Mouse (Mus musculus): ENCODE data around the gene Isg20. TPM values are rescaled to one million over a fixed set of nuclear protein-coding genes. Genes with fewer than 3 reads are reported as not detected.
A peak's percentile ranks its signal among the peaks of the same experiment; 100 is the strongest.

Isg20 gene
- total and polyA plus RNA-seq, 3 experiments = 63.1 to 240 (median 105) TPM

DNA sequence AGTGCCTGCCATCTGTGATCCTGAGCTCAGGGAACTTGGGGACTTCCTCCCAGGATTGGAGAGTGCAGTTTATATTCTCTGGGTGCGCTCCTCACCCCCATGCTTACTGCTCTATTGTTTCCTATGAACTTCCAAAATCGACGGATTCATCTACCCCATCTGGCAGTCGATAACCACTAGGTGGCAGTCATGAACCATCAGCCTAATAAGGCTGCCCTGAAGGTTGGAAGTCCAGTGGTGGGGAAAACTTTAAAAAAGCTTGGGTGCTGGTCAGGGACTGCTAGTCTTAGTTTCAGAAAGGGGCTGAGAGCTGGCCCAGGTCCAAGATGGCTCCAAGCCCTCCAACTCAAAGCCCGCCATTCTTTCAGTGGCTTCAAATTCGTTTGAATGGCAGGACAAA, 11.1 kb downstream of the Isg20 start:
- Histone ChIP-seq H3K36me3 (ENCODE audit: control insufficient read depth in 1 of 2, insufficient read depth in 2 of 2, low read length in 2 of 2) (peaks cover 0 to 2% of the 10 kb centered on the region in 2 experiments; a peak in 2 of 4 replicates), H3K27ac (ENCODE audit: control insufficient read depth, low read depth, low read length) (no peak overlapping the region), H3K4me1 (ENCODE audit: control insufficient read depth in 1 of 2, insufficient read depth in 2 of 2, low read length in 2 of 2) (peaks cover 0 to 6% of the 10 kb centered on the region in 2 experiments; a peak in 2 of 4 replicates), H3K27me3 (ENCODE audit: control insufficient read depth in 1 of 2, insufficient read depth in 2 of 2, low read length in 2 of 2) (no peaks in the 10 kb centered on the region), H3K9me3 (replicated peaks; ENCODE audit: insufficient read depth, low read length) (no peaks in the 10 kb centered on the region), H3K79me2 (ENCODE audit: control insufficient read depth, insufficient read depth, low read length, poor library complexity) (no peaks in the 10 kb centered on the region), H3K4me3 (ENCODE audit: control insufficient read depth in 1 of 2, insufficient read depth in 1 of 2, low read depth in 2 of 2, low read length in 2 of 2) (no peak overlapping the region), H3K9ac (ENCODE audit: control insufficient read depth, low read depth, low read length, poor library complexity, severe bottlenecking) (no peak overlapping the region)
- DNase-seq (ENCODE audit: low read depth, low spot score) = peak; percentile 78
- peak; percentile 91 for TF ChIP-seq SMC3 (IDR thresholded peaks at IDR 0.05; ENCODE audit: low read depth, low read length)
- TF ChIP-seq ZNF384 (IDR thresholded peaks at IDR 0.05; ENCODE audit: low read depth, low read length) = no peak
- no peak for TF ChIP-seq ETS1 (IDR thresholded peaks at IDR 0.05; ENCODE audit: low read depth, low read length)
- TF ChIP-seq ZC3H11A (IDR thresholded peaks at IDR 0.05; ENCODE audit: low read depth, low read length) = peak; percentile 78
- peak; percentile 93 for TF ChIP-seq RAD21 (IDR thresholded peaks at IDR 0.05; ENCODE audit: low read depth, low read length)
- peak; percentile 75 to 92 (median 88) for TF ChIP-seq CTCF (IDR thresholded peaks at IDR 0.05 in 2 of 3, conservative IDR thresholded peaks at IDR 0.05 in 1 of 3; ENCODE audit: control insufficient read depth in 1 of 3, insufficient read depth in 1 of 3, low read depth in 2 of 3, low read length in 3 of 3, poor library complexity in 1 of 3, severe bottlenecking in 1 of 3)

DNA sequence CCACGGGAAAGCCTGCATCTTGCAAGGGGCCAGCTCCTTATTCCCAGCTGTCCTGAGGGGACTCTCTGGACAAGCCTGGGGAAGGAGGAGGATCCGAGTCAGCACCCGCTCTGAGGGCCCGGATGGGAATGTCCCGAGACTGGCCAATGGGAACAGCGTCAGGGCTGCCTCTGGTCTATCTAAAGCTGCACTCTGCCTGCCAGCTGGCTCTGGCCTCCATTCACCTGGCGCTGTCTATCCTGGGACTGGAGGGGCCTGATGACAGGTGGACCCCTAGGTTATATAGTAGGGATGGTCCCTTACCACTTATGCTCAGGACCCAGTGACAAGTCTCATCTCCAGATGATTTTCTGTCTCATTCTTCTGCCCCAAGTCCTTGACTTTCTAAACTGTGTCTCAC, 11.6 kb downstream of the Isg20 start:
- Histone ChIP-seq H3K9me3 (replicated peaks; ENCODE audit: insufficient read depth, low read length) (no peaks in the 10 kb centered on the region), H3K27ac (ENCODE audit: control insufficient read depth, low read depth, low read length) (no peak overlapping the region), H3K27me3 (ENCODE audit: control insufficient read depth in 1 of 2, insufficient read depth in 2 of 2, low read length in 2 of 2) (no peaks in the 10 kb centered on the region), H3K9ac (ENCODE audit: control insufficient read depth, low read depth, low read length, poor library complexity, severe bottlenecking) (no peak overlapping the region), H3K4me1 (ENCODE audit: control insufficient read depth in 1 of 2, insufficient read depth in 2 of 2, low read length in 2 of 2) (peaks cover 0 to 6% of the 10 kb centered on the region in 2 experiments; a peak in 2 of 4 replicates), H3K79me2 (ENCODE audit: control insufficient read depth, insufficient read depth, low read length, poor library complexity) (no peaks in the 10 kb centered on the region), H3K36me3 (ENCODE audit: control insufficient read depth in 1 of 2, insufficient read depth in 2 of 2, low read length in 2 of 2) (peaks cover 0 to 2% of the 10 kb centered on the region in 2 experiments; a peak in 2 of 4 replicates), H3K4me3 (ENCODE audit: control insufficient read depth in 1 of 2, insufficient read depth in 1 of 2, low read depth in 2 of 2, low read length in 2 of 2) (no peak overlapping the region)
- no peak for DNase-seq (ENCODE audit: low read depth, low spot score)
- TF ChIP-seq JUND (IDR thresholded peaks at IDR 0.05; ENCODE audit: low read depth, low read length) = no peak
- no peak for TF ChIP-seq USF1 (IDR thresholded peaks at IDR 0.05; ENCODE audit: low read depth, low read length)
- TF ChIP-seq MXI1 (IDR thresholded peaks at IDR 0.05; ENCODE audit: low read depth, low read length) = no peak
- TF ChIP-seq MAFK (IDR thresholded peaks at IDR 0.05; ENCODE audit: borderline replicate concordance, low read depth, low read length) = no peak
- TF ChIP-seq SIN3A (IDR thresholded peaks at IDR 0.05; ENCODE audit: low read length) = no peak

DNA sequence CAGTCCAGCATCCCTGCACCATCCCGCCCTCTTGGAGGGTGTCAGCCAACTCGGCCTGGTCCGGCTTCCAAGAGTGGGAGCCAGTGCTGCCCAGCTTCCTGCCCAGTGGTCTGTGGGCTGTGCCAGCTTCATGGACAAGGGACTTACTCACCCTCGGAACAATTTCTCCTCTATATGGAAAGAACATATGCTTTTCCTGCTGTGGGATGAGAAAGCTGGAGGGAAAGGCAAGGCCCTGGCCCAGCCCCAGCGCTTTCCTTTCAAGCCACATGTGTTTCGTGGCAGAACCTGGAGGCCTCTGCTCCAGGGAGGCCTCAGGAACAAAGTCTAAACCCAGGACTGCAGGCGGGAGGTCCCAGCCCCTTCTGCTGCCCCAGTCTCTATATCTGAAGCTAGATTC, 12.5 kb downstream of the Isg20 start:
- no peaks in the 10 kb centered on the region for H3K27me3 ChIP-seq (ENCODE audit: control insufficient read depth in 1 of 2, insufficient read depth in 2 of 2, low read length in 2 of 2)
- no peak overlapping the region for H3K4me3 ChIP-seq (ENCODE audit: control insufficient read depth in 1 of 2, insufficient read depth in 1 of 2, low read depth in 2 of 2, low read length in 2 of 2)
- DNase-seq (ENCODE audit: low read depth, low spot score) = no peak

More for the DNA sequence above, 12.5 kb downstream of the Isg20 start:
- Histone ChIP-seq H3K9ac (ENCODE audit: control insufficient read depth, low read depth, low read length, poor library complexity, severe bottlenecking) (no peak overlapping the region), H3K27ac (ENCODE audit: control insufficient read depth, low read depth, low read length) (no peak overlapping the region), H3K79me2 (ENCODE audit: control insufficient read depth, insufficient read depth, low read length, poor library complexity) (no peaks in the 10 kb centered on the region), H3K4me1 (ENCODE audit: control insufficient read depth in 1 of 2, insufficient read depth in 2 of 2, low read length in 2 of 2) (peaks cover 0 to 6% of the 10 kb centered on the region in 2 experiments; a peak in 2 of 4 replicates), H3K36me3 (ENCODE audit: control insufficient read depth in 1 of 2, insufficient read depth in 2 of 2, low read length in 2 of 2) (peaks cover 0 to 2% of the 10 kb centered on the region in 2 experiments; a peak in 2 of 4 replicates), H3K9me3 (replicated peaks; ENCODE audit: insufficient read depth, low read length) (no peaks in the 10 kb centered on the region)
- TF ChIP-seq TAL1 (IDR thresholded peaks at IDR 0.05; ENCODE audit: low read length) (no peak), MAFK (IDR thresholded peaks at IDR 0.05; ENCODE audit: borderline replicate concordance, low read depth, low read length) (no peak), ZC3H11A (IDR thresholded peaks at IDR 0.05; ENCODE audit: low read depth, low read length) (no peak), TCF12 (IDR thresholded peaks at IDR 0.05; ENCODE audit: low read depth, low read length) (no peak), MYC (IDR thresholded peaks at IDR 0.05; ENCODE audit: low read depth, low read length) (no peak), KAT2A (conservative IDR thresholded peaks at IDR 0.05; ENCODE audit: low read depth, low read length) (no peak)
